Mouse (Mus musculus) lung, embryonic 15.5 days (tissue): ENCODE results near the gene Il19. TPM values are rescaled to one million over a fixed set of nuclear protein-coding genes. Genes with fewer than 3 reads are reported as not detected.

Source experiments
- ATAC-seq: fragments of 200-750 bp; cut with Nextera tagmentation; 2 replicates; pipeline ENCODE4 v1.8.0; 2017; ENCODE audit warnings: moderate number of reproducible peaks, borderline replicate concordance; ENCODE audit not compliant: low FRiP score, low TSS enrichment; ENCODE audit errors: extremely low read depth
- H3K27ac ChIP-seq: fragments of 300-500 bp; sonication (generic); 2 replicates; pipeline ENCODE4 v1.5.1; 2015; ENCODE audit warnings: moderate library complexity, mild to moderate bottlenecking, inconsistent platforms
- H3K27me3 ChIP-seq: fragments of 300-500 bp; sonication (generic); 2 replicates; pipeline ENCODE4 v1.6.1; 2015; ENCODE audit warnings: inconsistent platforms
- H3K36me3 ChIP-seq: fragments of 300-500 bp; sonication (generic); 2 replicates; pipeline ENCODE4 v1.6.1; 2015; ENCODE audit warnings: inconsistent platforms
- H3K4me1 ChIP-seq: fragments of 300-500 bp; sonication (generic); 2 replicates; pipeline ENCODE4 v1.6.1; 2015; ENCODE audit warnings: inconsistent platforms
- H3K4me2 ChIP-seq: fragments of 300-500 bp; sonication (generic); 2 replicates; pipeline ENCODE4 v1.6.1; 2015; ENCODE audit warnings: inconsistent platforms, mild to moderate bottlenecking, moderate library complexity
- H3K4me3 ChIP-seq: fragments of 300-500 bp; sonication (generic); 2 replicates; pipeline ENCODE4 v1.5.1; 2015; ENCODE audit warnings: mild to moderate bottlenecking, inconsistent platforms
- H3K9ac ChIP-seq: fragments of 300-500 bp; sonication (generic); 2 replicates; pipeline ENCODE4 v1.6.1; 2015; ENCODE audit warnings: inconsistent platforms
- H3K9me3 ChIP-seq: fragments of 300-500 bp; sonication (generic); 2 replicates; pipeline ENCODE4 v1.6.1; 2016; ENCODE audit warnings: inconsistent platforms
- WGBS: fragments of 180-500 bp; shearing (Covaris S2); methylation state at CpG from one replicate; pipeline ENCODE4 v1.1.7; 2015; 5-methylcytosine and 5-hydroxymethylcytosine counted together
- polyA plus RNA-seq: library from polyadenylated mRNA; unstranded; fragments of >200 nt; fragmentation: Nextera tagmentation; extraction: Ambion mirVana; gene quantifications from 2 replicates; pipeline ENCODE4 v1.2.1, GENCODE M21; 2015

The Il19 gene
- polyA plus RNA-seq, 1 experiment from 2014 or later, result not detected

GRCm38 (mm10) chr1:130918323-130918980 is 21.5 kb downstream of the Il19 start:
- 6% methylated on average over 1 of the region's 1 CpGs for WGBS
- no peaks in the 10 kb centered on the region for H3K4me1 ChIP-seq
- H3K4me3 ChIP-seq, result no peak overlapping the region
- no peaks in the 10 kb centered on the region for H3K9me3 ChIP-seq
- no peaks in the 10 kb centered on the region for H3K36me3 ChIP-seq
- H3K27me3 ChIP-seq, result no peaks in the 10 kb centered on the region
- no peak overlapping the region for H3K27ac ChIP-seq
- H3K4me2 ChIP-seq, result no peak overlapping the region
- no peak for ATAC-seq
- H3K9ac ChIP-seq, result no peak overlapping the region

DNA sequence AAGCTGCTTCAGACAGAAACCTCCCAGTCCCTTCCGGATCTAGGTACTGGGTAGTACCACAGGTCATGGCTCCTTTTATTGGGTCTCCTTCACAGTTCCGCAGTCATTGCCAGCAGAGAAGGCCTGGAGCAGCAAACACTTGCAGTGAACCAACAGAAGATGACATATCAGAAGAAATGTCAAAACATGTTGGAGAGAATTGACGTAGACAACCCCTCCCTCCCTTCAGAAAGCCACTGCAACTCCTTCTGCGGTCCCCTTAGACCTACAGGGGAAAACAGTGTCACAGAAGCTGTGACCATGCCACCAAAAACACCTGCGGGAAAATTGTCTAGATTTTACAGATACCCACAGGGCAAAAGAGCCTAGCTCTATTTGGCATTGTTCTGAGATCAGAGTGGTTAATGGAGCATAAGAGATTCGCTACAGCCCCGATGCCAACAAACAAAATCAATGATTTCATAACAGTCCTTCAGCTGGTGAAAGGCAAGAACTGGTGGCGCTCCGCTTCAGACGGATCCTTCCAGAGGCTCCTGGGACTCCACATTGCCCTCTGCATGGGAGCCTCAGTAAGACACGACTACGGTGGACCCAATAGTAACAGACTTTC is 28.4 kb downstream of the Il19 start, which contains the start of gene Il20:
Gene Il20 (minus strand): TSS at position 51 of the 610 bp plus-strand sequence.
- no peak within 1 kb of the TSS for H3K9ac ChIP-seq
- ATAC-seq, result no peak
- 80% methylated on average over 12 of the region's 12 CpGs for WGBS
- no peak within 1 kb of the TSS for H3K4me2 ChIP-seq
- no peaks in the 10 kb centered on the region for H3K9me3 ChIP-seq
- no peaks in the 10 kb centered on the region for H3K36me3 ChIP-seq
- no peaks in the 10 kb centered on the region for H3K4me1 ChIP-seq
- no peak within 1 kb of the TSS for H3K4me3 ChIP-seq
- no peaks in the 10 kb centered on the region for H3K27me3 ChIP-seq
- H3K27ac ChIP-seq, result no peak within 1 kb of the TSS

GRCm38 (mm10) chr1:130902505-130902904 is 37.4 kb downstream of the Il19 start:
- Histone ChIP-seq H3K4me2 (no peak overlapping the region), H3K36me3 (no peaks in the 10 kb centered on the region), H3K9me3 (no peaks in the 10 kb centered on the region), H3K27me3 (no peaks in the 10 kb centered on the region), H3K27ac (no peak overlapping the region), H3K4me1 (no peaks in the 10 kb centered on the region), H3K9ac (no peak overlapping the region), H3K4me3 (no peak overlapping the region)
- ATAC-seq, result no peak
- WGBS, result 59% methylated on average over 7 of the region's 7 CpGs

DNA sequence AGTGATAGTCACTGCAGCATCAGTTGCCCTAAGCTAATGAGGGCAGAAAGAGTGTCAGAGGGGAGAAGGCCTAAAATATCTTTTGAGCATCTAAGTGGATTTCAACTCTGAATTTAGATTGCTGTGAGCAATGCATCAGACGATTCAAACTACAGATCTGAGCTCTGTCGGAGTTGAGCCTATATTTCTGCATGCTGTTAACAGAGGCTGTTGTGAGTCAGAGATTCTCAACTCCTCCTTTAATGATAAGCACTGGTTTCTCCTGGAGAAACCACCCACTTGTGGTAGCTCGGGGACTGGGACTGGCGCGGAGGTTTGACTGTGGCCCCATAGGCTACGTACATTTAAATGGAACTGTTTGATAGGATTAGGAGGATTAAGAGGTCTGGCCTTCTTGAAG is 45.4 kb downstream of the Il19 start:
- Histone ChIP-seq H3K4me2 (no peak overlapping the region), H3K36me3 (no peaks in the 10 kb centered on the region), H3K9ac (no peak overlapping the region), H3K27me3 (no peaks in the 10 kb centered on the region), H3K4me1 (no peaks in the 10 kb centered on the region), H3K9me3 (no peaks in the 10 kb centered on the region), H3K27ac (no peak overlapping the region), H3K4me3 (no peak overlapping the region)
- WGBS, result 68% methylated on average over 6 of the region's 6 CpGs
- ATAC-seq, result no peak

- Histone ChIP-seq H3K4me1 (no peaks in the 10 kb centered on the region), H3K9me3 (no peaks in the 10 kb centered on the region), H3K4me2 (no peak overlapping the region), H3K27me3 (no peaks in the 10 kb centered on the region), H3K27ac (no peak overlapping the region), H3K36me3 (no peaks in the 10 kb centered on the region), H3K9ac (no peak overlapping the region), H3K4me3 (no peak overlapping the region)
- WGBS, result 59% methylated on average over 9 of the region's 9 CpGs
- ATAC-seq, result no peak
Measured at GRCm38 (mm10) chr1:130893329-130894040, 46.4 kb downstream of the Il19 start.

GRCm38 (mm10) chr1:130892446-130892845 is 47.5 kb downstream of the Il19 start:
- H3K27me3 ChIP-seq, result no peaks in the 10 kb centered on the region
- ATAC-seq, result no peak
- H3K27ac ChIP-seq, result no peak overlapping the region
- no peaks in the 10 kb centered on the region for H3K4me1 ChIP-seq
- no peaks in the 10 kb centered on the region for H3K9me3 ChIP-seq
- WGBS, result 57% methylated on average over 1 of the region's 1 CpGs
- no peak overlapping the region for H3K9ac ChIP-seq
- H3K4me2 ChIP-seq, result no peak overlapping the region
- no peak overlapping the region for H3K4me3 ChIP-seq
- H3K36me3 ChIP-seq, result no peaks in the 10 kb centered on the region

- Histone ChIP-seq H3K4me2 (no peak within 1 kb of the TSS), H3K9me3 (no peaks in the 10 kb centered on the region), H3K4me3 (no peak within 1 kb of the TSS), H3K36me3 (no peaks in the 10 kb centered on the region), H3K27ac (no peak within 1 kb of the TSS), H3K27me3 (no peaks in the 10 kb centered on the region), H3K4me1 (no peaks in the 10 kb centered on the region), H3K9ac (no peak within 1 kb of the TSS)
- no peak for ATAC-seq
Measured at GRCm38 (mm10) chr1:130887354-130887753, 52.6 kb downstream of the Il19 start, which contains the start of gene Il24. Gene Il24 (minus strand): TSS chr1:130887454.

- ATAC-seq, result no peak
Measured at GRCm38 (mm10) chr1:130883146-130883545, 56.8 kb downstream of the Il19 start.

More at GRCm38 (mm10) chr1:130883146-130883545, 56.8 kb downstream of the Il19 start:
- H3K27me3 ChIP-seq, result peaks cover 15% of the 10 kb centered on the region
- WGBS, result 76% methylated on average over 4 of the region's 4 CpGs
- H3K36me3 ChIP-seq, result no peaks in the 10 kb centered on the region
- no peak overlapping the region for H3K27ac ChIP-seq
- H3K9ac ChIP-seq, result no peak overlapping the region
- H3K4me3 ChIP-seq, result no peak overlapping the region
- no peak overlapping the region for H3K4me2 ChIP-seq
- H3K9me3 ChIP-seq, result no peaks in the 10 kb centered on the region
- H3K4me1 ChIP-seq, result peaks cover 4% of the 10 kb centered on the region

Other genes with a start within 250 kb of the Il19 start
- gene Gm29427, start 224.3 kb downstream of the Il19 start, polyA plus RNA-seq, result not detected in 2 replicates
- 13.4 and 16.5 TPM in 2 replicates for gene Yod1, start 222.8 kb downstream of the Il19 start, polyA plus RNA-seq
- gene Pfkfb2, start 210.9 kb downstream of the Il19 start, polyA plus RNA-seq, result 7.9 and 9.5 TPM in 2 replicates
- gene AA986860, start 208.1 kb downstream of the Il19 start, polyA plus RNA-seq, result 10.9 and 13.0 TPM in 2 replicates
- not detected in 2 replicates for gene Fcamr, start 139.2 kb downstream of the Il19 start, polyA plus RNA-seq
- not detected in 2 replicates for gene Pigr, start 113.4 kb downstream of the Il19 start, polyA plus RNA-seq
- gene Fcmr, start 74.4 kb downstream of the Il19 start, polyA plus RNA-seq, result 0.58 TPM in 1 of 2 replicates, not detected in the other
- not detected in 2 replicates for gene Il24, start 52.7 kb downstream of the Il19 start, polyA plus RNA-seq
- gene Il20, start 28.7 kb downstream of the Il19 start, polyA plus RNA-seq, result not detected in 2 replicates
- gene Il10, start 79.7 kb upstream of the Il19 start, polyA plus RNA-seq, result 0.11 and 0.13 TPM in 2 replicates
- gene Mapkapk2, start 157.7 kb upstream of the Il19 start, polyA plus RNA-seq, result 57.9 and 61.0 TPM in 2 replicates
- gene Dyrk3, start 198.2 kb upstream of the Il19 start, polyA plus RNA-seq, result 3.3 and 3.7 TPM in 2 replicates
- 60.3 and 63.0 TPM in 2 replicates for gene Eif2d, start 213.1 kb upstream of the Il19 start, polyA plus RNA-seq